Mouse (Mus musculus) megakaryocyte progenitor cell, adult 5-6 weeks (primary cell): ENCODE results near the gene Cdca5. TPM values are rescaled to one million over a fixed set of nuclear protein-coding genes. Genes with fewer than 3 reads are reported as not detected.
"Not testable (repeated sequence)": the region's sequence is repeated elsewhere in the genome, so short reads cannot be mapped to it uniquely, and the experiment has no call there.

ENCODE experiments used
- ATAC-seq: replicated peaks from 2 replicates; pipeline ENCODE4 v1.8.0; 2016; ENCODE audit warnings: mild to moderate bottlenecking, moderate TSS enrichment, inconsistent platforms; ENCODE audit not compliant: poor library complexity
- total RNA-seq, 2 experiments: library from RNA; stranded (forward) in 1 of 2; stranded (reverse) in 1 of 2; fragments of 157-497, 149-512 nt in 1 of 2; fragments of 200-1000 nt in 1 of 2; gene quantifications; 2 replicates each; pipeline versions ENCODE4 v1.2.3 to v1.2.4; 2015 to 2017

The Cdca5 gene
- total RNA-seq, 2 experiments from 2014 or later, result 42.8 to 55.4 TPM

- ATAC-seq, result no peak
Measured at GRCm38 (mm10) chr19:6101186-6101585, 16.4 kb downstream of the Cdca5 start.

DNA sequence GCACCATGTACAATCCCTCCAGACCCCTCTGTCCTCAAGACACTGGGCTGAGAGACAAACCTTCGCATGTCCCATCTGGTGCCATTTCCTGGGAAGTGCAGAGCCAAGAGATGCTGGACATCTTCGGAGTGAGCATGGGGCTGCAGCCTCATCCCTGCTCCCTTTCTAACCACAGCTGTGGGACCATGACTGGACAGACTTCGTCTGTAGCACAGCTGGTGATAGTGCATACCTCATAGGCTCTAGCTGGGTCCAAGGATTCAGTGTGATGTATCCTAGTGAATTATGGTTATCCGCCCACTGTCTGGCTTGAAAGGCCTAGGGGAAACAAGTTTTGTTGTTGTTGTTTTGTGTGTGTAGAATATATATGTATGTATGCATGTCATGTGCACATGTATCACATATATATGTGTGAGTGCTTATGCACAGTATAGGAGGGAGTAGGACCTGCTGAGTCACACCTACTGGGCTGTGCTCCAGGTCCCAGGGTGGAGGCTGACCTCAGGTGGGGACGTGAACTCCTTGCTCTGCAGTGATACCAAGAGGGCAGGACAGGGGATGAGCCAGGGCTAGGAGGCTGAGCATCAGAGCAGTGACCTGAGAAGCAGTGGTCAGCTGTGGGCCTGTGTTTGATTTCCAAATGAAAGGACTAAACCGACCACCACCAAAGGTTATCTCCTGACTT, 17.5 kb downstream of the Cdca5 start:
- peak; percentile 72 for ATAC-seq

DNA sequence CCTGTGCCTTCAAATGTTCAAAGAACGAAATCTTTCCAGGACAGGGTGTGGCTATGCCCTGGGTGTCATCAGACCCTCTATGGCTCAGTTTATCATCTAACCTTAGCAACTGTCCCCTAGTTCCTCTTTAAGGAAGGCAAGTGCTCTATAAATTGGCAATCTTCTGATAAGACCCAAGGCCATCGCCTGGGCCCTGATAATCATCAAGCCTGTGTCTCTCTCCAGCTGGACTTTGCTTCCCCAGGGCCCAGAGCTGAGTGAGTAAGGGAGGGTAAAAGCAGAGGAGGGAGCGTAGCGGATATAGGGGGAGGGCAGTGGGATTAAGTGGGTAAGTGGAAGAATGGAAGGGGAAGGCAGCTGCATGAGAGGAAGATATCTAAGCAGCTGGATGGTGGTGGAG, 19.7 kb downstream of the Cdca5 start:
- peak; percentile 26; the same call in 1 of the 2 replicates for ATAC-seq

DNA sequence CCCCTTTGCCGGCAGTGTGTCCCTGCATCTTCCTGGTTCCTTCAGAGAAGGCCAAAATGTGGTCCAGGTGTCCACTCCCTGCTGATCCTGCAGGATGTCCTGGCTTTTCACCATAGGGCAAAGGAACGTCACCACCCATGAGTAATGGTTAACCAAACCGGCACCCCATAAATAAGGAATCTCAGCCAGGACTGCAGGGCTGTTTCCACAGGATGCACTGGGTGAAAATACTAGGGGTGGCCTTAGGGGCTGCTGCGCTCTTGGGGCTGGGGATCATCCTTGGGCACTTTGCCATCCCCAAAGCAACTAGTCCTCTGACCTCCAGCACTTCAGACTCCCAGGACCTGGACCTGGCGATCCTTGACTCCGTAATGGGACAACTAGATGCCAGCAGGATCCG, 20.8 kb downstream of the Cdca5 start, which contains the start of gene Naaladl1:
Gene Naaladl1 (plus strand): TSS at position 197 of the 400 bp plus-strand sequence.
- ATAC-seq, result no peak

DNA sequence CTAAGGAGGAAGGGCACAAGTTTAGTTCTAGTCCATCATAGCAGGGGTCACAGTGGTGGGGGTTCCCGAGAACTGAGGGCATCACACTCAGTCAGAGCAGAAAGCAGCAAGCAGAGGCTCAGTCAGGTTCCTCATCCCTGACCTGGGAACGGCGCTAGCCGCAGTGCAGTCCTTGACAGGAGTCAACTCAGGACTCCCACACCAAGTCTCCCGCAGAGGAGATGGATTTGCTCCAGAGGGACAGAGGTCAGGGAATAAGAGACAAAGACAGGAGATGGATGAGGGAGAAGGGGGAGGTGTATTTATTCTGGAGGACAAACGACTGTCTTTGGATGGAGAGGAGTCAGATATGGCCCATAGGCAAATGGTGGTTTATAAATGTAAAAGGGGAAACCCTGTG, 28.3 kb downstream of the Cdca5 start:
- ATAC-seq, result no peak

DNA sequence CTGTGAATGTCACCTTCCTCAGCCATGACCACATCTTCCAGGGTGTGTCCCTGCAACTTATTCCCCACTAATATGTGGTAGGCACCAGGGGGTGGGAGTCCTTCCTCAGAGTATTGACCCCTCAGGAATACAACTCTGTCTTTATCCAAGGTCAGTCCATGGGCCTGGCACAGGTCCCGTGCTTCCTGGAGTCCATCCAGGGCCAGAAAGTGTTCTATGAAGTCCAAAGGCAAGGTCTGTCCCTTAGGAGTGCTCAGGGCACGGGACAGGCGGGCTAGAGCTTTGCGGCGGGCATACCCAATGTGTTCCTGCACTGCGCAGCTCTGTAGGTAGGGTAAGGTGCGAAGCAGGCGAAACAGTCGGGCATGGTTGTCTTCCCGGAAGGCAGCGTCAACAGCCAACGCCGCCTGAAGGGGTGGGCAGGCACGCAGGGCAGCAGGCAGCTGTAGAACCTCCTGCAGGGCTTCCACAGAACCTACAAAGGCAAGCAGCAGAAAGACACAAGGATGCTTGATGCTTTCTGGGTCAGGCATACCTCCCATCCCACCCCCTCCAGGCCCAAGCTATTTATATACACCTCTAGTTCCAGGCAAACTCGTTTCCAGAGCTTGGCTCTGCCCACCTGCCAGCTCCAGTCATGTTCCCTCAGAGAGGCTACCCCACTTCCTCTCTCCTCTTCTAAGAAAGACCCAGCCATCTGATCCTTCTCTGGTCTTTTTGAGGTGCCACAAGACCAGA, 31.5 kb downstream of the Cdca5 start:
- ATAC-seq, result no peak

DNA sequence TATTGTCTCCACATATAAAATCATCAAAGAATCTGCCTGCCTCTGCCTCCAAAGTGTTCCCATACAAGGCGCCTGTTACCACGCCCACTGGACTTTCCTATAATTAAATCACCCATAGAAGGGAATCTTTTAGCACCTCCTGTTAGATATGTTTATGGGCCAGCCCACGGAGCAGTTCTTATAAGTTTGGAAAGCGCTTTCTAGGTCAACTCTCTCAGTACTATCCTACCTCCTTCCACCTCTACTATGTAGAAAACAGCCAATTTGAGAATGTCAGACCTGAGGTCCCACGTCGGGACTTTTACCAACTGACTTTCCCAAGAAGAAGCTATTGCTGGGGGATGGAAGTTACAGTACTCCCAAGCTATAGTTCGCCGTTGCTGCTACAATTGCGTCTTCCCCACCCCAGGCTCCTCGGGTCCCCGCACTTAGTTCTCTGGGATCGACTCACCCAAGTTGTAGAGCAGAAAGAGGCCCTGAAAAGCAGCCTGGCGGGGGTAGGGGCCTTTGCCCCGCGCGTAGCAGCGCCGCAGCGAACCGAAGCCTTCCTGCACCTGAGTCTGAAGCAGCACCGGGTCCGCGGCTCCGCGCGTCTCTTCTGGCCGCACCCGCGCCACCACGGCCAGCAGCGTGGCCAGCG, 32.7 kb downstream of the Cdca5 start:
- no peak for ATAC-seq

DNA sequence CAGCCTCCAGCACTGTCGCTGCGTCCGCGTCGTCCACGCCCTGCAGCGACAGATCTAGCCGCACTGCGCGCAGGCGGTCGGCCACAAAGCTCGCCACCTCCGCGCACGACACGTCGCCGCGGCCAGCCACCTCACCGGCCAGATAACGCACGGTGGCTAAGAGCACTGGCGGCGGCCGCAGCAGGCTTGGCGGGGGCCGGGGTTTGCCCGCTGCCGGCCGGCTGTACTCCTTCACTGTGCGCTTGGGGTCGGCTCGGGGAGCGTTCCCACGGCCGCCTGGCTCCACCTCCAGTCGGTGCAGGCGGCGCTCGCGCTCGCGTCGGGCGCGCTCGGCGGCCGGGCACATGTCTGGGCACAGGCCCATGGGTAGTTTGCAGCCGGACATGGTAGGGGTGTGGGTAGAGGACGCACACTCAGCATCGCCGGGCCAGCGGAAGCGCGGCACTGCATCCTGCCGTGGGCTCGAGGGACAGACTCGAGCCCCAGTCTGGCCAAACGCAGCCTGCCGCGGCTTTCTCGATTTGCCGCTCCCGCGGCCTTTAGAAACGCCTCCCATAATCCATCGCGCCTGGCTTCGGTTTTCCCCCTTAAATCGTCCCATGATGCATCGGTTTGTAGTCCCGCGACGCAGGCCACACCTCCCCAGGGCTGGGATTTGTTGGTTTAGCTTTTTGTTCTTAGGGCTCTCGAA, 33.3 kb downstream of the Cdca5 start, which contains the start of gene Sac3d1:
Gene Sac3d1 (minus strand): TSS at position 665 of the 691 bp plus-strand sequence.
- ATAC-seq, result peak; percentile 91

DNA sequence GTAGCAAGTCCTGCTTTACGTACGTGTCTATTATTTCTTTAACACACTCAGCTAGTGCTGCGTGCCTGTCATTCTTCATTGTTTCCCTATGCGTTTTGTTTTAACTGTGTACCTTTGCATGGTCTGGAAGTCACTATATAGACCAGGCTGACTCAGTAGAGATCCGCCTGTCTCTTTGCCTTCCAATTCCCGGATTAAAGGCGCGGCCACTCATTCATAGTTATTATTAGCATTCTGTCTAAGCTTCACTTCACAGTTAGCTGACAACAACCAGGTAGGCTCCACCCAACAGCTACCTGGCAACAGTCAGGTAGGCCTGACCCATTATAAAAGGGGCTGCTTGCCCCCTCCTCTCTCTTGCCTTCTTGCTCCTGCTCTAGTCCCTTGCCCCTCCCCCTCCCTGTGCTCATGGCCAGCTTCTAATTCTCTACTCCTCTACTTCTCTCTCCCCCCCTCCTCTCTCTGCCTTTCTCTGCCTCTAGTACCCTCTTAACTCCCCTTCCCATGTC, 33.9 kb downstream of the Cdca5 start:
- ATAC-seq, result no peak

GRCm38 (mm10) chr19:6121761-6122160, 37.0 kb downstream of the Cdca5 start:
- ATAC-seq, result no peak

GRCm38 (mm10) chr19:6123330-6123729, 38.5 kb downstream of the Cdca5 start:
- no peak for ATAC-seq

GRCm38 (mm10) chr19:6124898-6125297, 40.1 kb downstream of the Cdca5 start:
- ATAC-seq, result no peak

GRCm38 (mm10) chr19:6126289-6126688, 41.5 kb downstream of the Cdca5 start:
- peak; percentile 48 for ATAC-seq

DNA sequence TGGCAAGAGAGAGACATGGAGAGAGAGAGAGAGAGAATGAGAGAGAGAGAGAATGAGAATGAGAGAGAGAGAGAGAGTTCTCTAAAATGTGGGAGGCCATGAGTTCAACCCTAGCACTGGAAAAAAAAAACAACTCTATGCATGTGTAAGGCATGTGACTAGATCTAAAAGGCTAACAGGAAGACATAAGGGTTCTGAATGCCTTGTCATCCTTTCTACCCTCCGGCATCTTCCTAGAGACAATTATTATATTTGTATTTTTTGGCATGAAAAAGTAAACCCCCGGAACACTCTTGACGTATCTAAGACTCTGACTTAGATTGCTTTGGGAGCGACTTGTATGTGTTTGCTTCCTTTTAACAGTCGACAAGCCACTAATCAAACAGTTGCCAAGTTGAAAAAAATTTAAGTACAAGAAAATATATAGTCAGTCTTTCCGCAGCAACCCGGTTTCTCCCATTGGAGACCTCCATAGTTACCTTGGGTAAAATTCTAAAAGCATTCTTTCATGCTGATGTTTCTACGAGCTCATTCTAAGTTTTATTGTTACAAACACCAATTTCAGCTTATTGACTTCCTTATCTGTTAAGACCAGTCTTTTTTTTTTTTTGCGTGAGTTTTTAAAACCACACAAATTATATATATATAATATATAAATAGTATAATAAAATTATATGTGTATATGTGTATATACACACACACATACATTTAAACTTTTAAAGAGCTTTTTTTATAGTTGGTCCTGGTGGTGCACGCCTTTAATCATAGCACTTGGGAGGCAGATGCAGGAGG, 42.2 kb downstream of the Cdca5 start:
- ATAC-seq, result no peak

GRCm38 (mm10) chr19:6127760-6128341, 43.1 kb downstream of the Cdca5 start, which contains the start of gene Snx15:
Gene Snx15, minus strand, starts transcription at chr19:6128304.
- peak; percentile 91 for ATAC-seq

- not testable (repeated sequence) for ATAC-seq
Measured at GRCm38 (mm10) chr19:6130414-6131128, 45.8 kb downstream of the Cdca5 start.

DNA sequence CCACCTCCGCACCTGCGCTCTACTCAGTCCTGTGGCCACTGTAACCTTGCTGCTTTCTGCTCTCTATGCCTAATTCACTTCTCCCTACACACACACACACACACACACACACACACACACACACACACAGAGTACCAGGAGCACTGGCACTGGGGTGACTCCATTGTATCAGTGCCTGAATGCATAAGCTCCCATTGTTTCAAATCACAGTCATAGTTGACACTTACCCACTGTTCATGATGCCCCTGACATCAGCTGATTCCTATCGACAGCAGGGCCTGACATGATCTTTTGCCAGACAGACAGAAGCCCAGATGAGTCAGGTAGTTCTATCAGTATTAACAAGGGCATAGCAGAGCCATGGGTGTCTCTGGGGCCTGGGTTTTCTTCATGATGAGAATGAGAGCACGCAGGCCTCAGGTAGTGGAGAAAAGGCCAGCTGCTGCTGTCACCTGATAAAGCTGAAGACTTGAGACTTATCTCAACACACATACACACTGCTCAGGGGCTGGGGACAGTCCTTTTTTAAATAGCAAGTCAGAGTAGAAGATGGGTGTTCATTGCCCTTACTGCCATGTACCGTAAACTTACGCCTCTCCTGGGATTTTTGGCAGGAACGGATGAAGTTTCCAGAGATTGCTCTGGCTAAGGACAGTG, 47.5 kb downstream of the Cdca5 start:
- peak; percentile 47 for ATAC-seq

DNA sequence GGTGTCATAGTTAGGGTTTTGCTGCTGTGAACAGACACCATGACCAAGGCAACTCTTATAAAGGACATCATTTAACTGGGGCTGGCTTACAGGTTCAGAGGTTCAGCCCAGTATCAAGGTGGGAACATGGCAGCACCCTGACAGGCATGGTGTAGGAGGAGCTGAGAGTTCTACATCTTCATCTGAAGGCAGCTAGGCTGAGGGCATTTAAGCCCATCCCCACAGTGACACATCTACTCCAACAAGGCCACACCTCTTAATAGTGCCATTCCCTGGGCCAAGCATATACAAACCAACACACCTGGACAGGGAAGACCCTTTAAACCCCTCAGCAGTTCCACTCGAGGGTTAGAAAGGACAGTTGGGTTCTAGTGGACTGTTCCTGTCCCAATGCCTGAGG, 48.4 kb downstream of the Cdca5 start:
- ATAC-seq, result not testable (repeated sequence)
